Mouse (Mus musculus) MEL (cell line): ENCODE data around the gene Znhit1.

Experiments
- CTCF ChIP-seq, 3 experiments: IDR thresholded peaks in 2 of 3; conservative IDR thresholded peaks in 1 of 3; 2 replicates each; pipeline ENCODE4 v1.5.1; 2011 to 2012; ENCODE audit warnings: low read length in 3 of 3, low read depth in 2 of 3, mild to moderate bottlenecking in 2 of 3, improper control_type of control experiment in 1 of 3, inconsistent platforms in 1 of 3, mixed read lengths in 1 of 3, moderate library complexity in 1 of 3; ENCODE audit not compliant: control insufficient read depth in 1 of 3, insufficient read depth in 1 of 3, poor library complexity in 1 of 3, severe bottlenecking in 1 of 3
- EP300 ChIP-seq, 2 experiments: IDR thresholded peaks; 2 replicates each; pipeline ENCODE4 v1.6.1; 2011; ENCODE audit warnings: improper control_type of control experiment in 2 of 2, low read length in 2 of 2, low read depth in 1 of 2, mild to moderate bottlenecking in 1 of 2
- JUND ChIP-seq: IDR thresholded peaks from 2 replicates; pipeline ENCODE4 v1.6.1; 2011; ENCODE audit warnings: low read depth, mild to moderate bottlenecking, improper control_type of control experiment, low read length
- MEF2A ChIP-seq: IDR thresholded peaks from 2 replicates; pipeline ENCODE4 v1.6.1; 2014; ENCODE audit warnings: low read depth, mild to moderate bottlenecking, inconsistent platforms, low read length, improper control_type of control experiment; ENCODE audit not compliant: poor library complexity, insufficient replicate concordance, severe bottlenecking; ENCODE audit errors: extremely low read depth
- NELFE ChIP-seq: IDR thresholded peaks from 2 replicates; pipeline ENCODE4 v1.6.1; 2011; ENCODE audit warnings: low read depth, low read length, improper control_type of control experiment
- NRF1 ChIP-seq: IDR thresholded peaks from 2 replicates; pipeline ENCODE4 v1.6.1; 2014; ENCODE audit warnings: low read depth, mild to moderate bottlenecking, inconsistent platforms, low read length, improper control_type of control experiment, moderate library complexity; ENCODE audit not compliant: poor library complexity, insufficient read depth, severe bottlenecking
- POLR2A ChIP-seq, 2 experiments: IDR thresholded peaks; 2 replicates each; pipeline ENCODE4 v1.6.1; 2011 to 2012; ENCODE audit warnings: low read length in 2 of 2, mild to moderate bottlenecking in 2 of 2, control low read depth in 1 of 2, improper control_type of control experiment in 1 of 2, low read depth in 1 of 2, moderate library complexity in 1 of 2; ENCODE audit not compliant: control insufficient read depth in 1 of 2, insufficient read depth in 1 of 2, poor library complexity in 1 of 2
- RAD21 ChIP-seq: IDR thresholded peaks from 2 replicates; pipeline ENCODE4 v1.6.1; 2011; ENCODE audit warnings: mild to moderate bottlenecking, low read depth, low read length, improper control_type of control experiment
- TBP ChIP-seq: IDR thresholded peaks from 2 replicates; pipeline ENCODE4 v1.8.0; 2011; ENCODE audit warnings: low read depth, low read length, improper control_type of control experiment
- TCF12 ChIP-seq: IDR thresholded peaks from 2 replicates; pipeline ENCODE4 v1.6.1; 2014; ENCODE audit warnings: low read depth, mild to moderate bottlenecking, inconsistent platforms, low read length, improper control_type of control experiment, moderate library complexity
- USF1 ChIP-seq: IDR thresholded peaks from 2 replicates; pipeline ENCODE4 v1.6.1; 2014; ENCODE audit warnings: low read depth, mild to moderate bottlenecking, inconsistent platforms, low read length, improper control_type of control experiment, moderate library complexity
- ZC3H11A ChIP-seq: IDR thresholded peaks from 2 replicates; pipeline ENCODE4 v1.6.1; 2012; ENCODE audit warnings: low read depth, mild to moderate bottlenecking, inconsistent platforms, low read length, improper control_type of control experiment
- ZNF384 ChIP-seq: IDR thresholded peaks from 2 replicates; pipeline ENCODE4 v1.6.1; 2012; ENCODE audit warnings: low read depth, mild to moderate bottlenecking, inconsistent platforms, low read length, improper control_type of control experiment

DNA sequence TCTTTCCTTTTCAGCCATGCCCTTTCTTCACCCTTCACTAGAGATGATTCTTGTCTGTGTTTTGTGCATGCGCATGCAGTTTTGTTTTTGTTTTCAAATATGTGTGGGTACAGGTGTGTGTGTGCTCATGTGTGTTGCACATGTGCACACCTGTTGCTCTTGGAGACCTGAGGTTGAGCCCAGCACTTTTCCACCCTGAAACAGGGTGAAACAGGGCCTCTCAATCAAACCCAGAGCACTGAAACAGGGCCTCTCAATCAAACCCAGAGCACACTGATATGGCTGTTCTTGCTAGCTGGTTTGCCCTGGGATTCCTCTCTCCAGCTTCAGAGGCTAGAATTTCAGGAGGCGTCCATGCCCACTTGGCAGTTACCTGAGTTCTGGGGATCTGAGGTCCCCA is 12.8 kb upstream of the Znhit1 start:
- TF ChIP-seq POLR2A (IDR thresholded peaks at IDR 0.05; ENCODE audit: control insufficient read depth in 1 of 2, insufficient read depth in 1 of 2, low read depth in 1 of 2, low read length in 2 of 2, poor library complexity in 1 of 2) (no peak), MEF2A (no peak), EP300 (IDR thresholded peaks at IDR 0.05; ENCODE audit: low read depth in 1 of 2, low read length in 2 of 2) (no peak), CTCF (IDR thresholded peaks at IDR 0.05 in 2 of 3, conservative IDR thresholded peaks at IDR 0.05 in 1 of 3; ENCODE audit: control insufficient read depth in 1 of 3, insufficient read depth in 1 of 3, low read depth in 2 of 3, low read length in 3 of 3, poor library complexity in 1 of 3, severe bottlenecking in 1 of 3) (no peak), NRF1 (no peak), USF1 (no peak), ZC3H11A (no peak), JUND (no peak), TCF12 (no peak), NELFE (0 out of 2 replicates have a peak, but pooled peaks have one; percentile 23), TBP (no peak), ZNF384 (no peak), RAD21 (no peak)
